Mouse (Mus musculus) neural tube, embryonic 10.5 days (tissue): ENCODE measurements around the gene Ankrd23.

Experiments used
- DNase-seq: peaks from one replicate; pipeline ENCODE4 v3.0.0-alpha.2; 2017; ENCODE audit warnings: low spot score; ENCODE audit errors: extremely low spot score

Gene Ankrd23

GRCm38 (mm10) chr1:36563632-36564031 is 26.9 kb upstream of the Ankrd23 start:
- DNase-seq = no peak

- no peak for DNase-seq
Measured at GRCm38 (mm10) chr1:36563197-36563596, 26.5 kb upstream of the Ankrd23 start.

- DNase-seq = no peak
Measured at GRCm38 (mm10) chr1:36562388-36562787, 25.7 kb upstream of the Ankrd23 start.

- DNase-seq = no peak
Measured at GRCm38 (mm10) chr1:36560903-36561302, 24.2 kb upstream of the Ankrd23 start.

GRCm38 (mm10) chr1:36559888-36560287 is 23.2 kb upstream of the Ankrd23 start:
- no peak for DNase-seq

- no peak for DNase-seq
Measured at GRCm38 (mm10) chr1:36559256-36559655, 22.6 kb upstream of the Ankrd23 start.

GRCm38 (mm10) chr1:36558031-36558993 is 21.6 kb upstream of the Ankrd23 start, which contains the start of gene Sema4c:
Gene Sema4c, minus strand, starts transcription at chr1:36558349.
- DNase-seq = peak; percentile 84

- peak; percentile 88 for DNase-seq
Measured at GRCm38 (mm10) chr1:36557457-36558011, 20.9 kb upstream of the Ankrd23 start.

- peak; percentile 97 for DNase-seq
Measured at GRCm38 (mm10) chr1:36556553-36557456, 20.1 kb upstream of the Ankrd23 start.

GRCm38 (mm10) chr1:36555798-36556395 is 19.2 kb upstream of the Ankrd23 start:
- DNase-seq = no peak

- no peak for DNase-seq
Measured at GRCm38 (mm10) chr1:36554633-36555399, 18.1 kb upstream of the Ankrd23 start.

GRCm38 (mm10) chr1:36552506-36552905 is 15.8 kb upstream of the Ankrd23 start:
- DNase-seq = no peak

GRCm38 (mm10) chr1:36551904-36552303 is 15.2 kb upstream of the Ankrd23 start:
- DNase-seq = no peak

GRCm38 (mm10) chr1:36550075-36550863 is 13.6 kb upstream of the Ankrd23 start:
- no peak for DNase-seq

- DNase-seq = no peak
Measured at GRCm38 (mm10) chr1:36549491-36549890, 12.8 kb upstream of the Ankrd23 start.

- no peak for DNase-seq
Measured at GRCm38 (mm10) chr1:36548771-36549170, 12.1 kb upstream of the Ankrd23 start.

- no peak for DNase-seq
Measured at GRCm38 (mm10) chr1:36547981-36548598, 11.4 kb upstream of the Ankrd23 start.

- DNase-seq = peak; percentile 94
Measured at GRCm38 (mm10) chr1:36546888-36547471, 10.3 kb upstream of the Ankrd23 start, which contains the start of gene Ankrd39. Gene Ankrd39, minus strand, starts transcription at chr1:36547445.
